Mouse (Mus musculus) cerebellum, adult 2 months (tissue): ENCODE measurements at regions not wholly inside any gene's neighbourhood (a gene's known extent, or its start where the extent isn't known, plus 50 kb on each side); places are given as distances from the start of the nearest gene placed in this dataset.
A peak's percentile ranks its signal among the peaks of the same experiment; 100 is the strongest.

Experiments
- DNase-seq, 2 experiments: peaks; one replicate each; pipeline ENCODE4 v3.0.0; 2021
- H3K27ac ChIP-seq: fragments of 200-500 bp; 2 replicates; pipeline ENCODE4 v1.5.1; 2012; ENCODE audit warnings: low read length, control low read depth, inconsistent platforms; ENCODE audit not compliant: insufficient read depth
- H3K27me3 ChIP-seq: fragments of 200-500 bp; 2 replicates; pipeline ENCODE4 v1.6.1; 2012; ENCODE audit warnings: inconsistent platforms, mild to moderate bottlenecking, low read length, moderate library complexity; ENCODE audit not compliant: control insufficient read depth, insufficient read depth
- H3K4me1 ChIP-seq: fragments of 200-500 bp; 2 replicates; pipeline ENCODE4 v1.6.1; 2011; ENCODE audit warnings: low read length; ENCODE audit not compliant: control insufficient read depth, insufficient read depth
- H3K4me3 ChIP-seq: fragments of 200-500 bp; replicated peaks from 2 replicates; pipeline ENCODE3; 2011; ENCODE audit warnings: mild to moderate bottlenecking, low read depth, low read length, control low read depth; ENCODE audit not compliant: insufficient read depth
- CTCF ChIP-seq: fragments of 200-500 bp; IDR thresholded peaks from 2 replicates; pipeline ENCODE4 v1.5.1; 2011; ENCODE audit warnings: low read depth, mild to moderate bottlenecking, control low read depth, low read length, moderate library complexity, borderline replicate concordance; ENCODE audit not compliant: insufficient read depth
- POLR2A ChIP-seq: fragments of 200-500 bp; IDR thresholded peaks from 2 replicates; pipeline ENCODE4 v1.6.1; 2011; ENCODE audit warnings: low read length, control low read depth, borderline replicate concordance; ENCODE audit not compliant: insufficient read depth
- WGBS: fragments of 180-500 bp; shearing (Covaris S2); methylation state at CpG from one replicate; pipeline ENCODE4 v1.1.7; 2018; 5-methylcytosine and 5-hydroxymethylcytosine counted together

- no peak for DNase-seq
- WGBS: 92% methylated on average over 3 of the region's 3 CpGs
- H3K27ac ChIP-seq: no peak overlapping the region
- no peak overlapping the region for H3K4me3 ChIP-seq
- no peaks in the 10 kb centered on the region for H3K27me3 ChIP-seq
- H3K4me1 ChIP-seq: peaks cover 6% of the 10 kb centered on the region; the same call in 1 of the 2 replicates
- TF ChIP-seq POLR2A: no peak
- no peak for TF ChIP-seq CTCF
Measured at GRCm38 (mm10) chr2:95142151-95142550, 704.2 kb upstream of the Api5 start.

DNA sequence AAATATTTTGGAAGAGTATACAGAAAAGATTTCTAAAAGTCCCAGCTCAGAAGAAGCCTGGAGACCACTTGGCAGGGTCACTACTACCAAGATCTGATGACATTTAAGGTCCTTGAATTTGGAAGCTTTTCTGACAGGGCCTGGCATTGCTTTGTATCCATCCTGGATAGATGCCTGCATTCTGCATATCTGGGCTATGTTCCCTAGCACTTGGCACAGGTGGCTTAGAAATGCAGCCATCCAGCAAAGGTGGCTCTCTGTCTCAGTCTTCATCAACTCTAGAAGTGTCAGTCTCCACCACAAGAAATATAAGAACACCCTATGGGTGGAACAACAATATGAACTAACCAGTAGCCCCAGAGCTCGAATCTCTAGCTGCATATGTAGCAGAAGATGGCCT is 702.2 kb upstream of the Api5 start:
- WGBS: 14% methylated on average over 1 of the region's 1 CpGs
- TF ChIP-seq POLR2A (no peak), CTCF (no peak)
- DNase-seq: peak; percentile 76 to 88
- no peaks in the 10 kb centered on the region for H3K27me3 ChIP-seq
- H3K4me3 ChIP-seq: no peak overlapping the region
- no peak overlapping the region for H3K27ac ChIP-seq
- H3K4me1 ChIP-seq: peaks cover 6% of the 10 kb centered on the region; the same call in 1 of the 2 replicates

DNA sequence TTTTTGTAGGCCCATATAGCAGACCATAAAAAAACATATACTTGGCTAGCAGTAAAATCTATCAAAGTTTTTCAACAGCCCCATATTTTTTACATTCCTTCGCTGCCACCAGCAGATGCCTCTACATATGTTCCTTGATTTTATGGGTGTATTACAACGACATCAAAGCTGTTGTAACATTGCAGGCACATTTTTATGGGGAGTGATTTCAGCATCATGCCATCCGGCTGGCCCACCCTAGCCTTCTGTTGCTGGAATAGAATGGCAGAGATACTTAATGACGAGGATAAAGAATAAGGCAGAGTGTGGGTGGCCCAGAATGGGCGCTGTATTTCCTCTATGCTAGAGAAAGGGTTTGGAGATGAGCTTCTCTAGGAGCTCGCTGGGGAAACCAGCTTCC is 698.7 kb upstream of the Api5 start:
- WGBS: 87% methylated on average over 6 of the region's 6 CpGs
- TF ChIP-seq POLR2A: no peak
- no peak for TF ChIP-seq CTCF
- no peaks in the 10 kb centered on the region for H3K27me3 ChIP-seq
- H3K27ac ChIP-seq: no peak overlapping the region
- no peak for DNase-seq
- no peak overlapping the region for H3K4me3 ChIP-seq
- peaks cover 6% of the 10 kb centered on the region; the same call in 1 of the 2 replicates for H3K4me1 ChIP-seq

GRCm38 (mm10) chr2:95131181-95131580 is 693.2 kb upstream of the Api5 start:
- Histone ChIP-seq H3K27ac (no peak overlapping the region), H3K4me1 (no peaks in the 10 kb centered on the region), H3K27me3 (no peaks in the 10 kb centered on the region), H3K4me3 (no peak overlapping the region)
- TF ChIP-seq POLR2A: no peak
- no peak for TF ChIP-seq CTCF
- 33% methylated on average over 2 of the region's 2 CpGs for WGBS
- peak; percentile 26 to 77 for DNase-seq

DNA sequence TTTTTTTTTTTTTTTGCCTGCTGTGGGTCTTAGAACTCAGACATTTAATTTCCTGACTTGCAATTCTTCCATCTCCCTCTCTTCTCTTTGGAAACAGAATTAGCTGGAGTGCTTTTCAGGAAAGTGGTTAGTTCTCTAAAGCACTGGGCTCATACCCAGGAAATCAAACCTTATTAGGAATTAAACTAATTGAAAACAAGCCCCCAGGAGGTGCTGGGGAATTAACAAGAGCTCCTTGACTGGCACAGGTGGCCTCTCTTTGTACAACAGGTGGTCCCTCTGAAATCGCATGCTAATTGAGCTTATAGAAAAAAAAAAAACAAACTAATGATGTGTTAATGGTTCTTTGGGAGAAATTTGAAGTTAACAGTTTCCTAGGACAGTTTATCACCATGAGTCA is 690.8 kb upstream of the Api5 start:
- no peak overlapping the region for H3K4me3 ChIP-seq
- H3K27me3 ChIP-seq: no peaks in the 10 kb centered on the region
- DNase-seq: peak in 1 of 2 experiments; percentile 35
- H3K4me1 ChIP-seq: no peaks in the 10 kb centered on the region
- TF ChIP-seq POLR2A (no peak), CTCF (no peak)
- H3K27ac ChIP-seq: no peak overlapping the region
- WGBS: 53% methylated on average over 1 of the region's 1 CpGs

- Histone ChIP-seq H3K27ac (no peak overlapping the region), H3K4me1 (no peaks in the 10 kb centered on the region), H3K27me3 (no peaks in the 10 kb centered on the region), H3K4me3 (no peak overlapping the region)
- TF ChIP-seq CTCF (no peak), POLR2A (no peak)
- no peak for DNase-seq
Measured at GRCm38 (mm10) chr2:95119544-95119943, 681.6 kb upstream of the Api5 start.

- peaks cover 4% of the 10 kb centered on the region; the same call in 1 of the 2 replicates for H3K4me1 ChIP-seq
- peak; percentile 15 to 55 for DNase-seq
- 17% methylated on average over 5 of the region's 5 CpGs for WGBS
- TF ChIP-seq CTCF (no peak), POLR2A (no peak)
- H3K27ac ChIP-seq: no peak overlapping the region
- H3K4me3 ChIP-seq: no peak overlapping the region
- H3K27me3 ChIP-seq: no peaks in the 10 kb centered on the region
Measured at GRCm38 (mm10) chr2:95097055-95097454, 659.1 kb upstream of the Api5 start.

DNA sequence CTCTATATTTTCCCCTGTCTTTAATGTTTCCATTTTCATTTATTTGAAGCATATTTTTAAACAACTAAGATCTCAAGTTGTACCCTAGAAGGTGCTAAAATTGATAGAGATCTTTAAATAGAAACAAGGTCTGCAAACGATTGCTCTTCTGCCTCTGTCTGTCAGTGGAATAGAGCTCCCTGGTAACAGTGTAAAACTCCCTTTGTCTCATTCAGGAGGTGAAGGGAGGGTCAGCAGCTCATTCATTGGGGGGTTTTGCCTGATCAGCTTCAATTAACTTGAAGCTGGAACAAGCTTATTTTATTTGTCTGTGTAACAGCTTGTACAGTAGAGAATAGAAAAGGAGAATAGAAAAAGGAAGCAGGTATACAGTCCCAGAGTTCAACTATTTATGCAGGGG is 616.7 kb upstream of the Api5 start:
- Histone ChIP-seq H3K4me3 (no peak overlapping the region), H3K27ac (no peak overlapping the region), H3K27me3 (no peaks in the 10 kb centered on the region), H3K4me1 (no peaks in the 10 kb centered on the region)
- TF ChIP-seq POLR2A: no peak
- TF ChIP-seq CTCF: no peak
- no peak for DNase-seq
- WGBS: 15% methylated on average over 1 of the region's 1 CpGs
